Mouse (Mus musculus): ENCODE data around the gene Bend4. TPM values are rescaled to one million over a fixed set of nuclear protein-coding genes. Genes with fewer than 3 reads are reported as not detected.

The Bend4 gene
- total RNA-seq, 2 experiments from 2014 or later: 1.8 to 2.1 TPM

DNA sequence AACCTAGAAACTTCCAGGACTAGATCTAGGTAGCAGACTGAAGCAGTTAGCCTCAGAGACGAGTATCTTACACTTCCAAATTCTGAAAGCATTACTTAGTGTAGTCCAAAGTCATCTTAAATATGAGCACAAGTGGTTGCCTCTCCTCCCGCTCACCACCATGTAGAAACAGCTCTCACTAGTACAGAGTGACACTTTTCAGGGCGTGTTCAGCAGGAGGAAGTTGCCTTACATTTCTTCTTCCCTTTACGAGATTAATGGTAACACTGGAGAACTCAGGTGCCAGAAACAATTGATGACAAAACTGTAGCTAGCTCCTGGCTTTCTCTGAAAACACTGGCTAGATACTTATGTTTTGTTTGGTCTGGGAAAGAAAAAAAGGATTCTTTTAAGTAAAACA, 8.7 kb downstream of the Bend4 start:
- no peak for DNase-seq

DNA sequence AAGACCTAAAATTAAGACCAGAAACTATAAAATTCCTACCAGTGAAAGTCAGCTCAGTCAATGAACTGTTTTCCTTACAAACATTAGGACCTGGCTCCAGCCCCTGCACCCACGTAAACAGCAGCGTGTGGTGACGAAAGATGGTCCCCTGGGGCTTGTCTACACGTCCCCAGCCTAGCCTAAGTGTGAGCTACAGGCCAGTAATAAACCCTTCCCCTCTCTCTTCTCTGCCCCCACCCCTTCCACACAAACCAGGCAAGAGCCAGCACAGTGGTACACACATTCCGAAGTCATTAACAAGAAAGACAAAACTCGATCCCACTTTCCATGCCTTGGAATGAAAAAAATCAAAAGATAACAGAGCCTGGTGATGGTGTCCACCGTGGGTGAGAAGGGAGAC, 16.6 kb downstream of the Bend4 start:
- no peak for DNase-seq

DNA sequence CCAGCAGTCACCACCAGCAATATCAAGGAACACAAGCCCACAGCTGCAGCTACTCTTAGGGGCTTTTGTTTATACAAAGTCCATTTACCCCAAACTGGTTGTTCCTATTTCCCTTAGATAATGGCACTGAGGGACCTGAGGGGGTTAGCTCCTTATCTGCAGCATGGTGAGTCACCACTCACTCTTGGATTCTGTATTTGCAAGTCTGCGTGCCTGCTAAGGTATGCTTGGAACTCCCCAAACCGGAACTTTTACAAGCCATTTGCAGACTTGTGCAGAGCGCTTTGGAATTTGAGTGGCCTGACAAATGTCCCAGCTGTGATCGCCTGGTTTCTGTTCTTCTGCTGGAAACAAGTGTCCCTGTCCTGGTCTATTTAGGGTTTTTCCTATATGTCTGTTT, 17.7 kb downstream of the Bend4 start:
- DNase-seq: no peak

DNA sequence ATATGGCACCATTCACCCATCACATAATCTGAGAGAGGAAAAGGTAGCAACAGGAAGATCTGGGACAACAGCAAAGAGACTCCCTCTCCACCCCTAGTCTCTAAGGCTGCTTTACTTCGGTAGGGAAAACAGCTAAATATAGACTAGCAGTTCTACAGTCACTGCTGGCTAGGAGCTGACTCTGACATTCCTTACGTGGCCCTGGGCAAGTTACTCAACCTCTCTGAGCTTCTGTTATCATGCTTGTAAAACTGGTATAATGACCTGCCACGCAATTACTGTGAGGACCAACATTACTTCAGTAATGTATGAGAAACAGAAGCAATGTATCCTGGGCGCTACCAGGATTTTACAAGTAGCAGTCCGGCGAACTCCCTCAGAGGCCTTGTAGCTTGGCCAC, 19.7 kb downstream of the Bend4 start:
- DNase-seq: no peak

DNA sequence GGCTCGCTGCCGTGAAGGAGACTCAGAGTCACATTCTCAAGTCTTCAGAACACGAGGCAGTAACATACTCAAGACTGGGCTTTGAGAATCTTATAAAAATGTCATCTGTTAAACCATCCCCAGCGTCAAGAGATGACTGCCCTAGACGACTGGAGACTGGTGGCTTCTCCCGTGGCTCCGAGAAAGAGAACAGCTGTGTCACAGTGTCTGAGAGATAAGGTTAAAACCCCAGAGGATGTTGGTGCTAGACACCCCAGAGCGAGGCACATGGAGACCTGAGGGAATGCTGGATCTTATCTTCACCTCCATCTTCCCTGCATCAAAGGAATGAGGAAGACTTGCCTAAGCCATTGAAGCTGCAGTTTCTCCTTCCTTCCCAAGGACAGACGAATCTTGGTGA, 23.2 kb downstream of the Bend4 start:
- no peak for DNase-seq

DNA sequence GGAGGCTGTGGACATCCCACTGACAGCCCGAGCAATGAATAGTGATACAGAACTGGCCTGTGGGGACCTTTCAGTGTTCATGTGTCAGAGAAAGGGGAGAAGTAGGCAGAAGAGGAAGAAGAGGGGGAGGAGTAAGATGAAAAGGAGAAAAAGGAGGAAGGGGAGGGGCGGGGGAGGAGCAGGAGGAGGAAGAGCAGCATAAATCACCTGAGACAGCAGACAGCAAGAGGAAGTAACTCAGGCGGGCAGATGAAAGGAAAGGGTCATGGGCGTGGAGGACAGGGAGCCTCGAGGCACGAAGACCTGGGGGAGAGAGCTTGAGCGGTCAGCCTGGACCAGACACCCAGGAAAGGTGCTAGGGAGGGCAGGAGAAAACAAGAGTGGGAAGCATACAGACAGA, 23.7 kb downstream of the Bend4 start:
- no peak for DNase-seq

DNA sequence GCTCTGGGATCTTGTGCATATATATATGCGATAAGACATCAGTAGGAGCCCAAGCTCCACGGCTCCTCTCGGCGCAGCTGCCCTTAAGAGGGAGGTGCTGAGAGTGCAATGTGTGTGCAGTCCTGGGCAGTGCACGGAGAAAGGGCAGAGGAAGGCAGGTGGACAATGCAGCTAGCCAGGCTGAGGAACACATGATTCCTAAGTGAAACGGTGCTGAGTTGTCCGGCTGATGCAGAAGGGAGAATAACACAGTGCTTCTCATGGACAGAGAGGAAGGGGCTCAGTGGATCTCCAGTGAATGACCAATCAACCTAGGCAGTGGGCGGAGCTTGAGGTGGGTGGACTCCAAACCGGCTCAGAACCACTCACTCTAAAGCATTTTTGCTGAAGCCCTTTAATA, 26.5 kb downstream of the Bend4 start:
- DNase-seq: no peak

DNA sequence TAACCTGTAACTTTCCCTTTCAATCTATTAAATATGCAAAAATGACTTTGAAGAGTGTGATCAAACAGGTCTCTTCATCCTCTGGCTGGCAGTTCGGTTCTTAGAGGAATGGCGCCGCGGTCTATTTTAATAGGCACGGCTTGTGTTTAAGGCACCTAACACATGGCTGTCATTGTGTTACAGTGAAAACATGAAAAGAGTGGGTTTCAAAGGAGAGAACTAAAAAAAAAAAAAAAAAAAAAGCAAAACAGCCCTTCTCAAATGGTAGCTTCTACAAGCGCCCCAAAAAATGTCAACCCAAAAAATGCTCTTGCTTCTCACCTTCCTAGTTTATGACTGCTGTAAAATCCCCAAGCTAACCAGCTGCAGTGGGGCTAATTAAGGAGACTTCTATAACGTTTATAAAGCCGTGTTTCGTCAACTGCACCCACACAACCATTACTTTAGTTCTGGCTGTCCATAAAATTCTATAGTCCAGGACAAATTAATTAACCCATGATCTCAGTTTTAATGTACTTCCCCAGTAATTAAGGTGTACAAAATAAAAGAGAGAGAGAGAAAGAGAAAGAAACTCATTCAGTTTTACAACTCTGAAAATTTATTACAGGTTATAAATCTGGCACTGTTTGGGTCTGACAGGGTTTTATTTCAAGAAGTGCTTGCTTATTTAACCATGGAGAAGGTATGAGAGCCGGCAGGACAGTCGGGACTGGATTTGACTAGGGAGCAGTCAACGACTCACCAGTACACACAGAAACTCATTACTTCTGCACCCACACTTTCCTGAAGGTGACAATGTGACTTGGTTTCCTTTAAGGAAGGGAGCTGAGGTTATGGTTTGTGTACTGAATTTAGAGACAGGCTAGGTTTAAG, 27.3 kb downstream of the Bend4 start:
- no peak for DNase-seq

DNA sequence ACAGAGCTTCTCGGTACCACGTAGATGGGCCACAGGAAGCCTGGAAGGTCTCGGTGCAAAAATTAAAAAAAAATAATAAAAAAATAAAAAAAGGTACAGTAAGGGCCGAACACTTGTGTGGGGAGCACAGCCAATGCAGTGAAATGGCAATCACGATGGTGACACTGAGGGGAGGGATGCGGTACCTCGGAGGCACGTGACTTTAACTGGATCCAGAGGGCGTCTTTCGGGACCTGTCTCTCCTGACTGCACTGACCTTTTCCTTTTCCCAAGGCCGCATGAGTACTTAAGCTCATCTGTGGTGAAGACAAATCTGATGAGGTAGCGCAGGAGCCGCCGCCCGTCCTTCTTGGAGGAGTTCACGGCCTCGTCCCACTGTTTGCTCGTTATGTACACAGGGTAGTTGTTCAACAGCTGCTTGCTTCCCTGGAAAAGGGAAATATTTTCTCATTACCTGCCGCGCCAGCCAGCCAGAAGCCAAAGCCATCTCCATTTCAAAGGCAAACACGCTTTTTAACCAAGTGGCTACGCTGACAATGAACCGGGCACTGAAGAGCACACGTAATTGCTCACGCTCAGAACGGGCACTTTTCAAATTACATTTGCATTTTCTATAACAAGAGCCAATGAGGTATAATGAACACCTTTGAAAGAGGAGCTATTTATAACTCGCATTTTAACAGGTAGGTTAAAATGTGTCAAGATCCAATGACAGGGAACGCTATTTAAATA, 28.1 kb downstream of the Bend4 start:
- no peak for DNase-seq

DNA sequence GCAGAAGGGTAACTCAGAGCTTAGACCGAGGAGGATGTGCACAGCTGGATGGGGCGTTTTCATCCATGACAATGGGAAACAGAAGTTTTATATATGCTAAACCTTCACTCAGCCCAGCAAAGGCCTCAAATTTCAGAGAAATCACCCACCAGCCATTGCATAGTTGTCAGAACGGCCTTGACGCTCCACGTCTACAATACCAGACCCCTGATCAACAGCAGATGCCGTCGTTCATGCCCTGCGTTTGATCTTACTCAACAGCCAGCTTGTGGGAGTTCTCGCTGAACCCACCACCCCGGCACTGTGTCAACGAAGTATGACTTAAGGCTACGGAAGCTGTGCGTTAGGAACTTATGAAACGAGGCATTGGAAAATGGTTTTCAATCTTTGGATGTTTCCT, 30.9 kb downstream of the Bend4 start:
- DNase-seq: no peak

DNA sequence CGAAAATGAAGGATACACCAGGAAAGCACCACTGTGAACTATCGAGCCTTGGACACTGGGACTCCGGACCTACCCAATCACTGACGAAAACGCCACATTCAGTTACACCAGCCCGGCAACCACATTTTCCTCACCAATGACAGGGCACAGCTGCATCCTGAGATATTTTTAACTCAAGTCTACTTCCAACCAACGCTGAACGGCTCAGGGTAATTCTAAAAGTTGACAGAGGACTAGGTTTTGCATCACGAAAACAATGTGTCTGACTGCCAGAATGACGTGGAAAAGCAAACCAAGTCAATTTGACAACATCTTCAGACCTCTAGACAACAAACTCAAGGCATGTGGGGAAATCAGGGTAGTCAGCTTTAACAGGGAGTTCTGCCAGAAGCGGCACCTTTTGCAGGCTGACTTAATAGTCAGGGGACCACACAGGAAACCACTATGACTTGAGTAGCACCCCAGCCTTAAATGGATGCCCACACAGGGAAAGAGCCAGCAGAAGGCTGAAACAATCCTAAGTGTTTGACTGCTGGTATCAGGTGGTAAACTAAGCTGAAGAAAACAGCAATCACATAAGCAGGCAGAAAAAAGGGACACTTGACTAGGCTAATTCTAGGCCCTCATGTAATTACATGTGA, 32.8 kb downstream of the Bend4 start:
- no peak for DNase-seq

DNA sequence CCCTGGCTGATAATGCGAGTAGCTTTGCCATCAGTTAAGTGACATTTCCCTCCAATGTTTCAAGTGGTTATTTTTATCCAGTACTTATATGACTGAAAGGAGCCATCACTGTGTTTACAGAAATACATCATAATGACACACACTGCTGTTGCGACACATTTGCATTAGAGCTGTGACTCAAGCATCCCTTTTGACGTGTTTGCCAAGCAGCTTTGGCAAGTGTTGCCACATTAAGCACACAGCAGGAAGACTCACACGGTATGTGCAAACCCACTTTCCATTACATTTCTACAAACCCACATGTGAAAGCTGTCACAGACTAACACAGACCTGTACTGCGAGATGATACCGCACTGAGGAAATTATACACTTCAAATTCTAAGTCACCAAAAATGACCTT, 34.2 kb downstream of the Bend4 start:
- DNase-seq: no peak

DNA sequence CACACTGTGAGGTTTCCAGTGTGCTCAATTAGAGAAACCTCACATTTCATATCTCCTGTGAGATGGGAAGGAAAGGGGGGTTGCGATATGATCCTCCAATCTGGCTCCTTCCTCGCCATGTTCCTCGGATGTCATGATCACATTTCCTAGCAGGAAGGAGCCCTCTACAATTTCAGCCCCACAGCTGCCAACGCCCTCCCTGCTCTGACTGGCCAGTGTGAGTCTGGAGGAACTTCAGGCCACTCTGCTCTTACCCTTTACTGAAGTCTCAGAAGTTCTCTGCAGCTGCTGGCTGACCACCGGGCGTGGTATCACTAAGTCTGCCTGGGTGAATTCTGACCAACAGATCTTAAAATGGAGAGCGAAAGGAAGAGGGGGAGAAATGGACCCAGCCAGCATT, 45.6 kb downstream of the Bend4 start:
- no peak for DNase-seq

DNA sequence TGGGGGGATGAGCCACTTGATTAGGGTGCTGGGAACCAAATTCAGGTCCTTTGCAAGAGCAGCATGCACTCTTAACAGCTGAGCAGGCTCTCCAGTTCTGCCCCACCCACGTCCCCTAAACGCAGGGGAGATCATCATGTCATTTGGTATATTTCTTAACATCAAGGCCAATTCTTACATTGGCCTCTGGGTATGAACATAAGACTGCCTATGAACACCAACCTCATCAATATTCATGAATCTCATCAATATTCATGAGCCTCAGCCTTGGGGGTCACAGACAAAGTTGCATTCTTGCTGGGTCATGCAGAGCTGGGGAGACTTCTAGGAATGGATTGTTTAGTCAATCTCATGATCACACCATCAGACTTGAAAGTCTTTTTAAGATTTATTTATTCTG, 46.4 kb downstream of the Bend4 start:
- DNase-seq: no peak

DNA sequence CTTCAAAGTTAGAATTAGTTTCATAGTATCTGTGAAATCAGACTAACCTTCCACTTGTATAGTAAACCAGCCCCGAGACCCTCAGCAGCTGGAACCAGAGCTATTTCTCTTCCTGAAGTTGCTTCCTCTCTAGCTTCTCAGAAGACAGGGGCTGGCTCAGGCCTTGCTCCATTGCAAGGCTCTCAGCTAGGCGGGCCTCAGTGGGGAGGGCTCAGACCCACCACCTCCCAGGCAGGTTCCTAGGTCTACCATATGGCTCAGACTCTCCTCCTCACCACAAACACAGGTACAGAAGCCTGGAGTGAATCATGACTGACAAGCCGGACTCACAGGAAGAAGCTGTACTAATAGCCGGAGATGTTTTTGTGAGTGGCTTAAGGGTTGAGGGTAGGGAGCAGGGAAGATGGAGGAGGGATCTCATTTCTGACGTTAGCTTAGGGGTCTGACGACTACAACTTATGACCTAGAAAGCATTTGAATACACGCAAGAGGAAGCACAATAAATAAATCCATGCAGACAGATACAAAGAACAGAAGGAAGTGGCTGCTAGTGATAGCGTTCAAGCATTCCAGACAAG, 51.0 kb downstream of the Bend4 start:
- DNase-seq: no peak

DNA sequence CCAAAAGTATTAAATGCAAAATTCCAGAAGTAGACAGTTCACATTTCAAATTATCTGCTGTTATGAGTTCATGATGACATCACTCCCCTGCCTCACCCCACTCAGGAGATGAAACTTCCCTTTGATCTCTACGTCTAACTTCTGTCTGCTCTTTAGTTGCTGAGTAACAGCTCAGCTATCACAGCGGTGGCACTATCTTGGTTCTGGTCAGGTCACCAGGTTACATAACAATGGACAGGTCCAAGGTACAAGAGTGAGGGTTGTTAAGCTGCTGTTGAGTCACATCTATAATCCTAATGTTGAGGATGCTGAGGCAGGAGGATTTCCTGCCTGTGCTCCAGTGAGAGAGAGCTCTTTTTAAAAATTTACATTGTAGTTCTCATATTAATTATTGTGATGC, 65.2 kb downstream of the Bend4 start:
- DNase-seq: no peak

DNA sequence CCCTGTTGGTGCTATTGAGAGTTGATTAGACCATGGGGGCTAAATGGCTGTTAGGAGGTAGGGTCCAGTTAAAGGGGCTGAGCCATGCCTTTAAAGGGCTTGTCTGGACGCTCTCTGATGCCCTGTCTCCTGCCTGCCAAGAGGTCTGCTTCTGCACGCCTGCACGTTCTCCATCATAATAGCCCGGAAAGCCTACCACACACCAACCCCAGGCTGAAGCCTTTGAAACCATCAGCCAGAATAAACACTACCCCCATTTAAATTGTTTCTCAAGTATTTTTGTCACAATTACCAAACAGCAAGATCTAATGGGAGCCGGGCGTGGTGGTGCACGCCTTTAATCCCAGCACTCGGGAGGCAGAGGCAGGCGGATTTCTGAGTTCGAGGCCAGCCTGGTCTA, 65.8 kb downstream of the Bend4 start:
- no peak for DNase-seq

DNA sequence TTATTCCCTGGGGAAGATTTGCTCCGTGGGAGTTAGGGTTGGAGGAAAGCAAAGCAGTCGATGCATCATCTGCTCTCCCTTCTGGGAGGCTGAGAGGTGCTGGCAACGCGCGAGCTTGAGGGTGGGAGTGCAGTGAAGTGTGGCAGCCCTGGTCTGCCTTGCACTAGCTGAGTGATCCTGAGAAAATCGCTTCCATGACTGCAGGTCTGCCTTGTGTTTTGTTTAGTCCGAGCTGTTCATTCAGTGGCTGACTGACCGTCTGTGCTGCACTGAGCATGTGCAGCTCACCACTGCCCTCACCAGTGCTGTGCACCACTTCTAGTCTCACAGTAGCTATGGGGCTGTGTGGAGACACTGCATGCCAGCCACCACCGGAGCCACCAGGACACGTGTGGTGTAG, 79.2 kb downstream of the Bend4 start:
- no peak for DNase-seq

DNA sequence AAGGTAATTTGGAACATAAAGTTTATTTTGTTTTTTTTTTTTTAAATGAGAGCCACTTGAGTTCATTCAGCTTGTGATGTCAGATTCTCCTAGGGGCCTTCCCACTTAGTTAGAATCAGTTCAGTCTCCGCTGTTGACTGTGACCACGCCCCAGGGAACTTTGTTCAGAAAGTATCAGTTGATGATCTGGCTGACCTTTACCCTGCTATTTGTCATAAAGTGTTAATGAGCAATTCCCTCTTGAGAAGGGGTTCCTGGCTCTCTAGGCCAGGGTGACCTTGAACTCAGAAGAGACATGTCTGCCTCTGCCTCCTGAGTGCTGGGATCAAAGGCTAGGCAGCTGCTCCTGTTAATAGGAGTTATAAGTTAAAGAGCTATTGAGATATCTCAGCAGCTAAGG, 81.0 kb downstream of the Bend4 start:
- DNase-seq: no peak

All from gastrocnemius, postnatal 10 days (tissue).